Mouse (Mus musculus): ENCODE results near the gene Prdm11.

The Prdm11 gene

GRCm38 (mm10) chr2:93011465-93011864, 34.5 kb downstream of the Prdm11 start:
- DNase-seq: no peak

DNA sequence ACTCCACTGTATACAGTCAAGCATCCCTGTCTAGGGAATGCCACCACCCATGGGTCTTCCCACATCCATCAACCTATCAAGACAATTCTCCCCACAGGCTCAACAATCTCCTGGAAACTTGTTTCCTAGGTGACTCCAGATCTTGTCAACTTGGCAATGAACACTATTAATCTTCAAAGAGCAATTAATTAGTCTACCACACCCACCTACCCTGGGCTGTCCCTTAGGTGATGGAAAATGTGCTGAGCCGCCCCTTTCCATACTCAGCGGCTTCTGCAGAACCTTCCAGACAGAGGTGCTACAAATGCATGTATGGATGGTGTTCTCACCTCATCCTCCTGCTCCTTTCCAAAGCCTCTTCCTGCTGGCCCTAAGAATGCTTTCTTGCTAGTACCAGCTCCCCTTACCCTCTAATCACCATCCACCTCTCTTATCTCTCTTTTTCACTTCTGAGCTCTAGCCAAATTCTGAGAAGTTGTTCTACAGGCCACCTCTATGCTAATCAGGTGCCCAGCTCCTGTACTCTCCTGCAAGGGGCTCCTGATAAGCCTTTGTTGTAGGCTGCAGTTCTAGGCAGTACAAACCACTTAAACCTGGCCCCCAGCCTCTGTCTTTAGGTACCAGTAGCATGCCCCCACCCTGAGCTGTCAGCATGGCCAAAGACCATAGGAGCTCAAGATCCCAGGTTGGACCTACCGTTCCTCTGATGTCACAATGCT, 37.8 kb downstream of the Prdm11 start:
- no peak for DNase-seq

DNA sequence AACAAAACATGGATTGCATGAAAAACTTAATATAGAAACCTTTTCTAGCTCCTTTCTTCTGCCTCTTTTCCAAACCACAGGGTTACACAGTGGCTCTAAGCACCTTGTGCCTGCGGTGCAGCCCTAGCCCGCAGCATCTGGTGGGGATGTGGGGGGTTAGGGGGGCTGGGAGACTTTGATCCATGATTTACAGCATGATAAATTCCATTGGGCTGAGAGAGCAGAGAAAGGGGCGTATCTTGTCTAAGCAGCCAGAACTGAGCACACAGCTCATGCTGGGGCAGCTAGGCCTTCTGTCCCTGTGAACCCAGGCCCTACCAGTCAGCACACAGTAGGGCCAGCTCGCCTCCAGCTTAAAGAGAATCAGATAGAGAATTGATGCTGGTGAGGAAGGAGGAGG, 40.9 kb downstream of the Prdm11 start:
- DNase-seq: no peak

GRCm38 (mm10) chr2:92991976-92992375, 54.0 kb downstream of the Prdm11 start:
- DNase-seq: no peak

DNA sequence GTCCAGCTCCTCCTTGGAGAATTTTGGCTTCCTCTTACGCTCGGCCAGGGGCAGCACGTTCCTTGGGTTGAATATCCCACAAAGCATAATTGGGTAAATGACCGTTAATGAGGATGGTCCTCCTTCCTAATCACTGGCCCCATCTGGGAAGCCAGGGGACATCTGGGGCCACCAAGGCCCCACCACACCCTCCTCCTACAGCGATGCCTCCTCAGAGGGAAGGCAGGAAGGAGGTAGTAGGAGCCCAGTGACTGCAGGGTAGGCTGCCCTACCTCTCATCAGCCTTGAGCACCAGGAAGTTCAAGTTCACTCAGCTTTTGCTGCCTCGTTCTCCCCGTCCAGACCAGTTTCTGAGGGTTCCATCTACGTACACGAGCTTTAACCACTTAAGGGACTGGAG, 56.4 kb downstream of the Prdm11 start:
- DNase-seq: no peak

DNA sequence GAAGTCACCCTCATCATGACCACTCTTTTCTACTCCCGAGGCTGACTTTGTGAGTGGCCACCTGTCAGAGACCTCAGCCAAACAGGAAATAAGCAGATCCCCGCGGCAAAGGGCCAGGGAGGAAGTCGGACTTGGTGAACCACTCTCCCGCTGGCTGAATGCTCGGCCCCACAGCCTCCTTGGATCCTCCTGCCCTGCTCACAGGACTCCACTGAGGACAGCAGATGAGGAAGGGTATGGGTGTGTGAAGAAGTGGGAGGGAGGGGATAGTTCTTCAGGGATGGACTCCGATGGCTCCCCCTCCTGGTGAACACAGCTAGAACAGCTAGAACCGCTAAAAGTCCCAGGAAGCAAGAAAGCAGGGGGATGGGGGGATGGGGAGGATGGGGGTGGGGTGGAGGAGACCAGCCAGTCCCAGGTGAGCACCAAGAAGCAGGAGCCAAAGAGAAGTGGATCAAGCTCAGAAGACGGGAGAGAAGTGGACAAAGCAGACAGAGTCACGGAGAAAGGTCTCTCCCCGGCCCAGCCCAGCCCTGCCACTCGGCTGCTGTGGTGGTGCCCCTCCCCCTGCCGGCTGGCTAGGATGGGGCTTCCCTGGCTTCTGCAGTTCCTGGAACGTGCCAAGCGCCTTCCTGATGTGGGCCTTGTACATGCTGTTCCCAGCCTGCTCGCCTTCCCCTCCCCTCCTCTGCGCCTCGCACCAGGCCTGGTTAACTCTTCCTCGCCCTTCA, 57.9 kb downstream of the Prdm11 start:
- DNase-seq: peak; percentile 69

GRCm38 (mm10) chr2:92987108-92987618, 58.8 kb downstream of the Prdm11 start:
- DNase-seq: no peak

- no peak for DNase-seq
These were observed 60.4 kb downstream of the Prdm11 start for GRCm38 (mm10) chr2:92985600-92985999.

GRCm38 (mm10) chr2:92985171-92985570, 60.8 kb downstream of the Prdm11 start:
- no peak for DNase-seq

DNA sequence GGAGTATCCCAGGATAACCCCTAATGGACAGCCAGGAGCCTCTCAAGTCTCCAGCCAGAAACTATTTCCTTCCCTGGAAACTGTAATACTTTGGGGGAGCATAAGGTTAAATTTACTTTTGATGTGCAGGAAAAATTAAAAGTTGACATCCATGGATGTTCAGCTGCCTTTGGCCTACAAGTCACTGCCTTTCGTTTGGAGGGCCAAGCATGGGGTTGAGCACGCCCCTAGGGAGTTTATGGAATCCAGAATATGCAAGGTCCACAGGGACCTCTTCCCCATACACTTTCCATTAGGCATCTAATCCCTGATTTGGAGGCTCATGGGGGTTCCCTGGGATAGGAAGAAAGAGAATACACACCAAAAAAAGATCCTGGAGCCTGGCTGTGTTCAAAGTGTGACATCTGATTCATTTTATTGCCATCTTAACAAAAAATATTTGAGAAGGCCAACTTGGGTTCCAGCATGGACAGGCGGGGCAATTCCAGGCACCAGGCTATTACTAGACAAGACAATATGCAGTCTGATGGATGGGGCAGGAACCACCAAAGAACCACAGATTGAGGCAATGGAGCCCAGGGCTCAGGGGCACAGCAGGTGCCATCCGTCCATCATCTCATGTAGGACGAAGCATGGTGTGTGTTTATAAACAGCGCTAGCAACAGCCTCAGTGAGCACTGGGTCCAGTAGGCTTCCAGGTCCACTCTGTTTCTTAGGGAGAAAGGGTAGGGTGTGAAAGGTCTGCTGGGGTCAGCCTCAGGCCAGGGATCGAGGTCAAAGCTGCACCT, 61.5 kb downstream of the Prdm11 start:
- no peak for DNase-seq

DNA sequence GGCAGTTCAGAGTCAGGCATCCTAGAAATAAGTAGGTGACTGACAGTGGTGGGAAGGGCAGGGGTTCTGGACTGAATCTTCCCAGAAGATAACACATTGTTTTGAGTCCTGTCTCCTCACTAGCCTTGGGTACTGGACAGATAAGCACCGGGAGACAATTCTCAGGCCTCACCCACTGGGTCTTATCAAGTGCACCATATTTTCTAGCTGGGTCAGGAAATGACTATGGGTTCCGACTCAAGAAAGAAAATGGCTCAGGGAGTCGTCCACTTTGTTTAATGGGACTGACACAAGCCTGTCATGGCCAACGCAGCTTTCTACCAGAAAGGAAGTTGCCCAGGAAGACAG, 62.7 kb downstream of the Prdm11 start:
- DNase-seq: no peak

- no peak for DNase-seq
These were observed 63.2 kb downstream of the Prdm11 start for GRCm38 (mm10) chr2:92982591-92983272.

GRCm38 (mm10) chr2:92980165-92980564, 65.8 kb downstream of the Prdm11 start:
- no peak for DNase-seq

- DNase-seq: no peak
These were observed 70.8 kb downstream of the Prdm11 start for GRCm38 (mm10) chr2:92975031-92975790.

DNA sequence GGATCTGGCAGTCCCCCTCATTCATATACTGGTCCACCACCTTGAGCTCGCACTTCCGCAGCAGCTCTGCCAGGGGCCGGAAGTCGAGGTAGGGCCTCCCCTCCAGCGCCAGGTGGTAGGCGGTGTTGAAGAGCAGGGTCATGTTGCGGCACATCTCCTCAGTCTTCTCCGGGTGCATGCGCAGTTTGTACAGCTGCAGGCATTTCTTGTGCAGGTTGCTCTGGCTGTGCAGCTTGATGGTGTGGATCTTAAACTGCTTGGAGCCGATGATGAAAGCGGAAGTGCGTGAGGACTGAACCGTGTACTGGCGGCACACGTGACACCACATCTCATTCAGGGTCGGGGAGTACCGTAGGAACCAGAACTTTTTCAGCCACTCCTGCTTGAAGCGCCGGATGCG, 72.3 kb downstream of the Prdm11 start:
- DNase-seq: no peak

DNA sequence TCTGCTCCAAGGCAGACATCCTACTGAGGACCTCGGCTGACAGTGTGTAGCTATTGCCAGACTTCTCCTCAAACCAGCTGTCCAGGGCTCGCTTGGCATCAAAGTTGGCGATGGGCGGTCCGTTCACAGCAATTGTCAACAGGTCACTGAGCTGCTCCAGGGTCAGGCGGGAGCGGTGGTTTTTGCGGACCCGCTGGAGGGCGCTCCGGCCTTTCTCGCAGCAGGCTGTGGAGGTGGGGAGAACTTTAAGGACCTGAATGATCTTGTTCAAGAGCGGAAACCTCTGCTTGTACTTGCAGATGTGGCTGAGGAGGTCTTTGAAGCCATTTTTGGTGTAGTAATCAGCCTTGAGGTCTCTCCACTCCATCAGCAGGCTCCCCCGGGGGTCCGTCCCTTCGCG, 73.9 kb downstream of the Prdm11 start:
- peak; percentile 60 for DNase-seq

DNA sequence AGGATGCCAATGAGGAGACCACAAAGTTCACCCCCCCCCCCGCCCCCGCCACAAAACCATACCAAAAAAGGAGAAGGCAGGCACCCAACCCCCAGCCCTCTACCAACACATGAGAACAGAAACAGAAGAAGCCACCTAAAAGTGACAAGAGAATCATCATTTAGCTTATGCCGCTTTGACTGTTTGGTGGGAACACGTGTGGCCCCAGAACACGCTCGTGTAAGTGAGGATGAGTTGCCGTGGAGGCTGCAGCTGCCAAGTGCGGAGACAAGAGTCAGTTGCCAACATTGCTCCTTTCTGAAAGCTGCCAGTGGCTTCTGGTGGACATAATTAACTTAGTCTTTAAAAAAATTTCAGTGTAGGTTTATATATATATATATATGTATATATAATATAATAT, 74.4 kb downstream of the Prdm11 start:
- DNase-seq: peak; percentile 59

GRCm38 (mm10) chr2:92971069-92971468, 74.9 kb downstream of the Prdm11 start:
- no peak for DNase-seq

GRCm38 (mm10) chr2:92967839-92968166, 78.2 kb downstream of the Prdm11 start:
- DNase-seq: no peak

GRCm38 (mm10) chr2:92967032-92967838, 78.7 kb downstream of the Prdm11 start:
- no peak for DNase-seq

DNA sequence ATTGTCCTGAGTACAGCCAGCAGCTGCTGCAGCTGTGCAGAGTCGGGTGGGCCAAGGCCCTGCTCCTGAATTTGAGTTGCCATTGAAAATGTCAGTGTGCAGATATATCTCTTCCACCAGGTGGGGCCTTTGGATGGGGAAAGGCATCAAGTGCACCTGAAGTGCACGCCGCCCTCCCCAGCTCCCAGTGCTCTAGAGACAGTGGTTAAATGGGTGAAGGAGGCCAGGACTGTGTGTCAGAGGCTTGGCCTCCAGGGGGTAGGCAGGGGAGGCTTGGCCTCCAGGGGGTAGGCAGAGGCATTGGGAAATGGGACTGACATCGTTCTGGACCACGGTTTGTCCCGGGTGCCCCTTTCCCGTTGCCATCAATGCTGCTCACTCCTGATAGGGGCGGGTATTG, 79.7 kb downstream of the Prdm11 start:
- DNase-seq: peak; percentile 61

- DNase-seq: no peak
These were observed 81.6 kb downstream of the Prdm11 start for GRCm38 (mm10) chr2:92964345-92964744.

Measured in thymus, postnatal 4 days (tissue).